Mouse (Mus musculus) monocyte, adult 5-6 weeks (primary cell): ENCODE results near the gene Parp6. TPM values are rescaled to one million over a fixed set of nuclear protein-coding genes. Genes with fewer than 3 reads are reported as not detected.

Source experiments
- ATAC-seq: fragments of 153-309, 156-312 bp; replicated peaks from 2 replicates; pipeline ENCODE4 v1.8.0; 2017; ENCODE audit warnings: mild to moderate bottlenecking; ENCODE audit not compliant: low TSS enrichment, insufficient number of reproducible peaks, severe bottlenecking, poor library complexity, low FRiP score
- total RNA-seq: library from RNA; stranded (forward); fragments of 200-1000, 200-491, 200-594 nt; gene quantifications from 3 replicates; pipeline ENCODE4 v1.2.3, GENCODE M21; 2017

Gene Parp6
- 19.9 to 29.5 TPM (median 25.5 TPM) in 3 replicates for total RNA-seq

DNA sequence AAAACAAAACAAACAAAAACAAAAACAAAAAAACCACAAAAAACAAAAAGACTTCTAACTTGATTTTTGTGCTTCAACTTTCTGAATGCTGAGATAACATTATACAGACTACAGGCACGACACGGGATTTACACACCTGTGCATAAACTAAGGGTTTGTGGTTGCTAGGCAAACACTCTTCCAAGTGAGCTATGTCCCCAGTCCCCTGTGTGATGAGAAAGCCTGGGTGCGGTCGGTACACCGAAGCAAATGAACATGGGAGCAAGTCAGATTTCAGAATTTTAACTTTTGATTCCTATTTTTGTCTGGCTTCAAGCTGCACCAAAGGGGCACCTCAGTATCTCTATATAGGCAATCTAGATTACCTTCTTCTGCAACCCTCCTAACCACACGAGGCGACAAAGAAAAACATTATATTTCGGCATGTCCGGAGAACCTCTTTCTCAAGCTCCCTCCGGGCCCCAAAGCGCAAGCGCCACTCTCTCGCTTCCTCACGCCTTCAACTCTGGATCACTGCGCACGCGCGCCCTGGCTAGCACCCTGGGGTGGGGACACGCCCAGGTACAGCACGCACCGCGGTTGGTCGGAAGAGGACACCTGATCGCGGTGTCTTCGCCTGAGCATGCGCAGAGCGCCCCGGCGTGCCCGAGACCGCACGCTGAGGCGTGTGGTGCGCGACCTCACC lies at the start of gene Parp6:
Parp6 (plus strand) TSS at position 663 of the 685 bp plus-strand sequence.
- peak; percentile 100 for ATAC-seq

DNA sequence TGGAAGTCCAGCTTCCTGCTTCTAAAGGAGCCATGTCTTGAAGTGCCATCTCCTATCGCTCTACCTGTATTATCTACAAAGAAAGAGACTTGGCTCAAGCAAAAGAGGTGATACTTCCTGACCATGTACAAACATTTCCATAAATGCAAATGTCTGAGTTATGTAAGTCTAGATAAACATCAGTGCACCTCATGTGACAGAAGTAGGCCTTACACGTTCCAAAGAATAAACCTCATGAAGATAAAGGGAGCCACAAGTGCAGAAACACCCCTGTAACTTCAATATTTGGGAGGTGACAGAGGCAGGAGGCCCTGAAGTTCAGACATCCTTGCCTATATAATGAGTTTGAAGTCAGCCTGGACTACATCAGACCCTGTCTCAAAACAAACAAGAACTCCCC lies 45.2 kb upstream of the Parp6 start:
- no peak for ATAC-seq

DNA sequence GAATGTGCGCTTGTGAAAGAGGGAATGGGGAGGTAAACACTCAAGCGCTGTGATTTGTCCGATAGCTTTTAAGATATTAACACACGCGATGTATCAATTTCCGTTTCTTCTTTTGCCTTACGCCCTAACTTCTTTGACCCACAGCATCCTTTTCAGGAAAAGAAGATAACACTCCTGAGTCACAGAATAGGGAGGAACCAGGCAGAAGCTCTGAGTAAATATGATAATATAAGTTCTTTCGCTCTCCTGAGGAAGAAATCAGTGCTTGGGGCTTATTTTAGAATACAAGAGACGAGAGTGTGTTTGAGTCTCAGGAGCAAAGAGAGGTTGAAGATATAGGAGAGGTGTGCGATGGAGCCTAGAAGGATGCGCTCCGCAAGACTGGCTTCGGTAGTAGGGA lies 39.7 kb upstream of the Parp6 start:
- ATAC-seq = no peak

DNA sequence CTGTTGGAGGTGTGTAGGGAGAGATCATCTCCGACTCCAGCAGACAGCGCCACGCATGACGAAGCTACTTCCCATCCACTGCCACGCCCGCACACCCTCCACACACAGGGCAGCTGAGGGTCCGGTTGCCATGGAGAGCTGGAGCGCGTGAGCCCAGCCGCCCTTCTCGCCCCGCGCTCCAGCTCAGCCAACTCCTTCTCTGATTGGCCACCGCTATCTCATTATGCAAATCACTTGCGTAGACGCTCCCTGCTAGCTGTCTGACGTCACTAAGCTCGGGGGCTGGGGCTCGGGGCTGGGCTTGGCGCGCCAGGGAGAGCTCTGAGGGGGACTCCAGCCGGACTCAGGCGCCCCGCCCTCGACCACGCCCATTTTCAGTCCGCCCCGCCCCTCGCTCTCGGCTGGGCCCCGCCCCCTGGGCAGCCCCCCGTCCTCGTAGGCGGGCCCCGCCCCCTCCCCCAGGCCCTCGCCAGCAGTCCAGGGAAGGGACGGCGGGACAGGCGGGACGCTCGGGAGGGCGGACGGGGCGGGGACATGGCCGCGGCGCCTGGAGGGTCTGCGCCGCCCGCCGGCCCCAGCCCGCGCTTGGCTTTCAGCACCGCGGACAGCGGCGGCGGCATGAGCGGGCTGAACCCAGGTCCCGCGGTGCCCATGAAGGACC lies 39.1 kb upstream of the Parp6 start, which contains the start of gene Celf6:
Celf6 (plus strand) TSS at position 74 of the 661 bp plus-strand sequence.
- peak; percentile 58; the same call in 1 of the 2 replicates for ATAC-seq

DNA sequence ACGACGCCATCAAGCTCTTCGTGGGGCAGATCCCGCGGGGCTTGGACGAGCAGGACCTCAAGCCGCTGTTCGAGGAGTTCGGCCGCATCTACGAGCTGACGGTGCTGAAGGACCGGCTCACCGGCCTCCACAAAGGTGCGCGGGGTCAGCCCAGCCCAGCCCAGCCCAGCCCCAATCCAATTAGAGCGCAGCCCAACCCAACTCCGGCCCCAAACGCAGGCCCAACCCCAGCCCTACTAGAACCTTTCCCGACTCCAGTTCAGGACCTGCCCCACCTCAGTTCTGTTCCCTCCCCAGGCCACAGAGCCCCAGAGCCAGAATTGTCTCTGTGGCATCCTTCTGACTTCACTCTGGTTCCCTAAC lies 38.6 kb upstream of the Parp6 start:
- no peak for ATAC-seq

DNA sequence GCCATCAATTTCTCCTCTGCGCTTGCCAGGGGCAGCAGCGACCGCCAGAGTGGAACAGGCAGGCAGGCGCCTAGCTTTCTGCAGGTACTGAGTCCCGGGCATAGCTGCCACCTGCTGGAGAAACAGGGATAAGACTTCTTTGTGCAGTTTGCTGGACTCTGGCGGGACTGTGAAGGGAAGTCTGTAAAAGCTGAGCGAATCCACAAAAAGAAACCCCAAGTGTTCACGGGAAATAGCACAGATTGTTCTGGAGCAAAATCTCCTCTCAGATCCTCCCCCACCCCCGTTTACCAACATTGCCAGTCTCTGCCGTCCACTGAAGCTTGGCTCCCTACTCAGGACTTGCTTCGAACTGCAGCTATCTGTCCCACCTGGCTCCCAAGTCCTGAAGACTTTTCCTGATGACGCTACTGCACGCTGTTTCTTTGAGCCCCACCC lies 32.2 kb upstream of the Parp6 start:
- ATAC-seq = peak; percentile 85

DNA sequence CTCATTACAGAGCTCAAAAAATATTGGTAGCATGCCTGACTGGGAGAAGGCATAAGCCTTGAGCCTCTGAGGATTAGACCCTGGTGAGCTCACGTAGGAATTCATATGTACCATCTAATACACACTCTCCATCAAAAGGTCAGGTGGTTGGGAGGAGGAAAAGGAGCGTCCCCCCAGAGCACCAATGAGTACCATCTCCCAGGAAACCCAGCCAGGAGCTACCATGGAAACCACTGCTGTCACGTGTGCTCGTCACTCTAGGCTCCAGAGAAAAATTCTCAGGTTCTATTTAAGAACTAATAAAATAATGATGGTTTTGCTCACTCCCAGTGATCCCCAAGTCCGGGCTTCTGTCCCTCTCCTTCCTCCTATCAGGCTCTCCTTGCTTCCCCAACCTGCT lies 28.8 kb upstream of the Parp6 start:
- no peak for ATAC-seq

DNA sequence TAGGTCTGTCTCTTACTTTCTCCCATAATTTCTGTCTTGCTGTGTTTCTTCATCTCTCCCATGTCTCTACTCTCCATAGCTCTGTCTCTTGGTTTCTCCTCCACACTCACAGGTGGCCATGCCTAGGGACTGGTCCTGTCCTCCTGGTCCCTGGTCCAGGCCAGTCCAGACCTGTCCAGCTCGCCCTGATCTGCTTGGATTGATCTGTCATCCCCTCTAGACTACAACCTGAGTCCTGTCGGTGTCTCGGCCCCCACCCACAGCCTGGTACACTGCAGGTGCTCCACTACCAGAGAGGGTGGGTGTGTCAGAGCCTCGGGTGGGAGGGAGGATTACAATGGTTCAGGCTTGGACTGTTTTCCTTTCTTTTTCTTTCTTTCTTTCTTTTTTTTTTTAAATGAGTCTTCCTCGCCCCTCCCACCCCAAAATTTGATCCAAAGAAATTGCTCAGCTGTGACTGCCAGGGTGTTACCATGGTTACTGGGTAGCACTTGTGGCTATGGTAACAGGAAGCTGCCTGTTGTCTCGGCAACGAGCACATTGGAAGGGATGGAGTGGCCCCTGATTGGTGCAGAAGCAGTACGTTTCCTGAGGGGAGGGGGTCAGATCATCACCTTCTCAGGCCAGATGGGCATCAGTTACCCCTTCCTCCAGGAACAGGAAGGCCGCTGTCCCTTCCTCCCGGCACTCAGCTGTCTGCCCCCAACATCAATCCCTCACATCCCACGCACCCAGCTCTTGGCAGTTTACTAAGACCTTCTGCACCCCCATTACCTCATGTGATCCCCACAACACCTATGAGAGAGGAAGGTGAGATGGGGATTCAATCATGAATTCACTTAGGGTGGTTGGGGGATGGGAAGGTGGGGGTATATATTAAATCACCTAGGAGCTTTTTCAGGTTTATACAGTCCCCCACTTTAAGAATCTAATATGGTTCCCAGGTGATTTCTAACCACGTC lies 28.1 kb upstream of the Parp6 start:
- no peak for ATAC-seq

DNA sequence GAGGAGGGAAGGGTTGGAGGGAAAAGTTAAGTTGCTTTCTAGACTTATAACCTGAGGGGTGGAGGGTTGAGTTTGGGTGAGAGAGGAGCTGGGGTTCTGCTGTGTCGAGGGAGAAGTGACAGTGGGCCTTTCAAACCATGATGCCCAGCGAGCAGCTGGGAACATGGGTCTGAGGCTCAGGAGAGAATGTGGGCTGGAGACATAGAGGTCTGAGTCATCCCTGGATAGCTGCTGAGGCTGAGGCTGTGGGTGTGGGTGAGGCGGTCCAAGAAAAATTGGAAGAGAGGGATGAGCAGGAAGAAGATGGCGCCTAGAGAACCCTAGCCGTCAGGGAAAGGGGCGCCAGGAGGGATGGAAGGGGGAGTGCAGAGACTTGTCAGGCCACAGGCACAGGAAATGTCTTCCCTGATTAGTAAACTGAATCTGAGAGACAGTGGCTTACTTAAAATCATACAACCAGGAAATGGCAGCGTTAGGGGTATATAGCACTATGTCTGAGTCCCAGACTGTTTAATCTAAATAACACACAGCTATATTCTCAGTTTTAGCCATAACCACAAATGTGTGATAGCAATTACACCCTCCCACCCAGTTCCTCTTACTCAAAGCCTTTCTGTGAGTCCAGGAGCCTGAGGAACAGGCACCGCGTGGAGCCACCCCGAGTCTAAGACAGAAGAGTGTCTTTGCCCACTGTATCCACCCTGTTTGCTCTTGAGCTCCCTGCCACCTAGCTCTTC lies 27.2 kb upstream of the Parp6 start:
- no peak for ATAC-seq

DNA sequence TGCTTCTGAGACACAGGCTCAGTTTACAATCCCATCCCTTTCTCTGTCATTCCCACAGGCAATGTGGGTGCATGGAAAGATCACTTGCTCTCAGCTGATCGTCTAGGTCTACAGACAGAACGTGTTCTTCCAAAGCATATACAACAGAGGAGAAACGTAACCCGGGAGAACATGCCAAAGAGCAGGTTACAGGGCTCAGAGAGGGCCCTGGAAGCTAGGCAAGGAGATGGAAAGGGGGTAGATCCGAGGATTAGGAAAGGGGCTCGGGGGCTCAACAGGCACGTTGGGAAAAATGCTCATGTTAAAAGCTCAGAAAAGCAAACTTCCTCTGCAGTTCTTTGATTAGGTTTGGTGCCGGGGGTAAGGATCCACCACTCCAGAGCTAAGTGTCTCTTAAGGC lies 15.4 kb upstream of the Parp6 start:
- ATAC-seq = no peak

DNA sequence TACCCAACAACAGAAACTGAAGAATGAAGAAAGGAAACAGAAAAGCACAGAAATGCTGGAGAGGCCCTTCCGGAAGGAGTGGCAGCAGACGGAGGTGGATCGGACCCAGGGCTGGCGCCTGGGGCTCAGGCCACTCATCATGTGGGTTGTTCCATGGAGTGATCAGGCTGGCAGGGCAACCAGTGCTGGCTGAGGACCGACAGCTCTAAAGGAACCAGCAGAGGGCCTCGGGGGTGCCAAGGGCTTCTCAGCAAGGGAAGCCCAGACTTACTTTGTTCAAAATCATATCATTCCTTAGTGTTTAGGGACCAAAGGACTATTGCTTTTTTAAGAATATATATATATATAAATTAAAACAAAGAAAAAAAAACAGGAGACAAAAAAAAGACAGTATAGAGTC lies 11.1 kb upstream of the Parp6 start:
- no peak for ATAC-seq

DNA sequence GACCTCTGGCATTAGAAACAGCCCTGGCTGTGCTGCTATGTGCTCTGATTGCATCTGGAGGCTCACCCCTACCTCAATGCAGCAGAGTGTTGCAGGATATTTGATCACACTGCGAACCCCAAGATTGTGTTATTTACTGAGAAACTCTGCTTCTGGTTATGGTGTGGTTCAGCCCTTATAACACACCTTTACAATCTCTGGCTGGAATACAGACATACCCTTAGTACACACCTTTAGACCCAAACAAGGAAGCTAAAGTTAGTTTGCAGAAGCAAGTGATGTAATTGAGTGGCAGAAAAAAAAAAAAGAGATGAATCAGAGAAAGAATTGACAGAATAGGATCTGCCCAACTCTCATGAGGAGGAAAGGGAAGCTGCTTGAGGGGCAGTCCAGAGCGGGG lies 6.1 kb upstream of the Parp6 start:
- ATAC-seq = no peak

DNA sequence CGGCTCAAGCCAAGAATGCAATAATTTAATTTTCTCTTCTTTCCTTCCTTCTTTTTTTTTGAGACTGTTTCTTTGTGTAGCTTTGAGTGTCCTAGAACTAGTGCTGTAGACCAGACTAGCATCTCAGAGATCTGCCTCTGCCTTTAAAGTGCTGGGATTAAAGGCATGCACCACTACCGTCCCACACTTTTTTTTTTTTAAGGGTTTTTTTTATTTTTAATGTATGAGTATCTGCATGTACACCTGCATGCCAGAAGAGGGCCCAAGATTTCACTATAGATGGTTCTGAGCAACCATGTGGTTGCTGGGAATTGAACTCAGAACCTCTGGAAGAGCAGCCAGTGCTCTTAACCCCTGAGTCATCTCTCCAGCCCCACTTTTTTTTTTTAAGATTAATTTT lies 1.3 kb upstream of the Parp6 start:
- no peak for ATAC-seq

DNA sequence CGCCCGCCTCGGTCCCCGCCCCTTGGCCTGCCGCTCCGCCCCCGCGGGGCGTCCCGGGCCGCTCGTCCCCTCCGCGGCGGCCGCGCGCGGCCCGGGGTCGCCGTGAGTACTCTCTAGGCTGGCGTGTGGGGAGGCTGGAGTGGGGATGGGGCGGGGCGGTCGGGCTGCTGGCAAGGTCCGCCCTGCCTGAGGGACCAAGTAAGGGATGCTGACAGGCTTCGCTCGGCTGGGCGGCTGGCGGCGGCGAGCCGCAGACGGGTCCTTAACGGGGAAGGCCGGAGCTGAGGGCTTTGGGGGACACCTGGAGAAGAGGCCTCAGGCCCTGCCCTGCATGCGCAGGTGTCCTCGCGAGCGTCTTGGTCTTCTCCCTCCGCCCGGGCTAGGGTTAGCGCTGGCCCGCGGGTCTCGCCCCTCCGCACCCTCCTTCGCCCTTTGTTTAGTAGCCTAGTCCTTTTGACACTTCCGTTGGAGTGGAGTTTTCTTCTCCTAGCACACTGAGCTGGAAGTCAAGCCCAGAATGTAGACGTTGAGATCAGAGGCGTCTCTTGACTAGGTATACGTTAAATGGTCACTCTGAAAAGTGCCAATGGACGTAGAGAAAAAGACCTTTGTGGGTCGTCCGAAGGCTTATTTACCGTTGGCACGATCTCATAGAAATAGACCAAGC lies 356 bp downstream of the Parp6 start:
- peak; percentile 27 for ATAC-seq

DNA sequence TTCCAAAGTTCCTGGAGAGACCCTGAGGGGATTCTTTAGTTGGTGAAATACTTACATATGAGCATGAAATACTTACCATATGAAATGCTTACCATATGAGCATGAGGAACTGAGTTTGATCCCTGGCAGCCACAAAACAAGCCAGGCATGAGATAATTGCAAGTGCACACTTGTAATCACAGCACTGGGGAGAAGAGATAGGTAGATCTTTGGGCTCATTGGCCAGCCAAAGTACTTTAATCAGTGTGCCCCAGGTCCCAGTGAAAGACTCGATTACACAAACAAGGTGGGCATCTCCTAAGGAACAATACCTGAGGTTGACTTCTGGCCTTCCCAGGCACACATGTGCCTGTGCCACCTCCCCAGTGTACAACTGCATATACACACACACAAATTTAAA lies 21.3 kb downstream of the Parp6 start:
- no peak for ATAC-seq

DNA sequence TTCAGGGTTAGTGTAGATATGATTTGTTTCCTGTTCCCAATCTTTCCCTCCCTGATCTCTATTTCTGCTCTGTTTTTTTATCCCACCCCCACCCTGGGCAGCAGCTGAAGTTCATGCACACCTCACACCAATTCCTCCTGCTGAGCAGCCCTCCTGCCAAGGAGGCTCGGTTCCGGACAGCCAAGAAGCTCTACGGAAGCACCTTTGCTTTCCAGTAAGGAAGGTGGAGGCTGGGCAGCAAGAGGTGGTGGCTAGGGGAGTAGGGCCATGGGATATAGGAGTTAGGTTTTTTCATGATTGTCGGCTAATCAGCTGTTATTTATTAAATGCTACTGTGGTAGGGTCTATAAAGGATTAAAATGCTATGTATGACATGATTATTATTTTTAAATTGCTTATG lies 22.9 kb downstream of the Parp6 start:
- no peak for ATAC-seq

DNA sequence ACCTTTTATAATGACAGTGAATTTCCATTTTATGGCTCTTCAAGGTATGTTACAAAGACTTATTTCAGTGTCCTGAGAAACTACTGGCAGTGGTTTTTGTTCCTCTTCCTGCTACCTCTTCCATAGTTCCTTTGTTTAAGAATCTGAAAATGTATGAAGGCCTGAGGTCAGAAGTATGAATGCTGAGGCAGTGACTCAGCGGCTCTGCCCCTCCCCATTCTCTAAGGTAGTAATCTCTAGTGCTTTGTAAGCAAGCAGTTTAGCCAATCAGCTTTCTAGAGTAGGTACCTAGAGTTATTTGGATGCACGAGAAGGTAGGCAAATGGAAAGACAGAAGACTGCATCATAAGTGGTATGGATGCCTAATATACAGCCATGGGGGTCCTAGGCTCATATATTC lies 24.2 kb downstream of the Parp6 start:
- no peak for ATAC-seq

DNA sequence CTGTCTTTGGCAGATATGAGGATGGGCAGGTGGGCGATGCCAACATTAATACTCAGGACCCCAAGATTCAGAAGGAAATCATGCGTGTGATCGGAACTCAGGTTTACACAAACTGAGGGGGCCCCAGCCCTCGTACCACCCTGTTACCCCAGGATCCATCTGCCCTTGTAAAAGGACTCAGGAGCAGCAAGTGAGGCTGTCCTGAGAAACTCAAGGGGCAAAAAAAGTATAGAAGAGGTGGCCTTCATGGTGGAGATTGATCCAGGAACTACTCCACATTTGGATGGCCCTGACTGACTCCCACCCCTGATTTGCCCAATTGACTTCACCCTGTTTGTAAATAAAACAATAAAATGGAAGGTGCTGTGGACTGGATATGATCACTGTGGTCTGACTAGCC lies 32.8 kb downstream of the Parp6 start:
- no peak for ATAC-seq
